Mouse (Mus musculus) cortical plate, adult 2 months (tissue): ENCODE measurements around the gene Lin7c.

ENCODE experiments used
- CTCF ChIP-seq: fragments of 200-500 bp; IDR thresholded peaks from 2 replicates; pipeline ENCODE4 v1.5.1; 2011; ENCODE audit warnings: mild to moderate bottlenecking, control low read depth, low read length; ENCODE audit not compliant: insufficient read depth; ENCODE audit errors: extremely low read depth
- POLR2A ChIP-seq: fragments of 200-500 bp; IDR thresholded peaks from 2 replicates; pipeline ENCODE4 v1.6.1; 2011; ENCODE audit warnings: mild to moderate bottlenecking, low read length, control low read depth; ENCODE audit not compliant: insufficient read depth; ENCODE audit errors: extremely low read depth

DNA sequence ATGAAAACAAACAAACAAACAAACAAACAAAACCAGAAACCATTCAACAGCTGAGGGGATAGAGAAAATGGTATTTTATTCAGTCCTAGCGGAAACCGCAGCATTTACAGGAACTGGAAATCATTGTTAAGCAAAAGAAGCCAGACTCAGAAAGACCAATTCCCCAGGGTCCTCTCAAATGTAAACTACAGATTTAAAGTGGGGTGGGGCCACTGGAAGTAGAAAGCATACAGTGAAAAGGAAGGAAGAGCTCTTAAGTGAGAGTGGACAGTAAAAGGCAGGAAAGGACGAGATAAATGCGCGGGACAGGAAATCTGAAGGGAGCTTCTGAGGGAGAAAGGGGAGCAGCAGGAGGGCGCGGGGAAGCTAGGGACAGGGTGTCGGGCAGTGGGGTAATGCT lies 22.6 kb downstream of the Lin7c start:
- TF ChIP-seq CTCF (no peak), POLR2A (no peak)
